Mouse (Mus musculus): ENCODE data around the gene Arfgap2.

The Arfgap2 gene

GRCm38 (mm10) chr2:91306589-91306988 is 41.8 kb downstream of the Arfgap2 start:
- no peak for DNase-seq (ENCODE audit: low read depth, low spot score)

- DNase-seq (ENCODE audit: low read depth, low spot score): no peak
These were observed 43.9 kb downstream of the Arfgap2 start for GRCm38 (mm10) chr2:91308680-91309079.

GRCm38 (mm10) chr2:91309546-91309945 is 44.8 kb downstream of the Arfgap2 start:
- no peak for DNase-seq (ENCODE audit: low read depth, low spot score)

- no peak for DNase-seq (ENCODE audit: low read depth, low spot score)
These were observed 48.0 kb downstream of the Arfgap2 start for GRCm38 (mm10) chr2:91312578-91313311.

- no peak for DNase-seq (ENCODE audit: low read depth, low spot score)
These were observed 49.4 kb downstream of the Arfgap2 start for GRCm38 (mm10) chr2:91314184-91314583.

- DNase-seq (ENCODE audit: low read depth, low spot score): no peak
These were observed 56.1 kb downstream of the Arfgap2 start for GRCm38 (mm10) chr2:91320559-91321529.

GRCm38 (mm10) chr2:91321923-91322322 is 57.1 kb downstream of the Arfgap2 start:
- DNase-seq (ENCODE audit: low read depth, low spot score): no peak

GRCm38 (mm10) chr2:91322490-91322889 is 57.7 kb downstream of the Arfgap2 start:
- DNase-seq (ENCODE audit: low read depth, low spot score): no peak

- DNase-seq (ENCODE audit: low read depth, low spot score): no peak
These were observed 59.6 kb downstream of the Arfgap2 start for GRCm38 (mm10) chr2:91324346-91324745.

- DNase-seq (ENCODE audit: low read depth, low spot score): no peak
These were observed 60.1 kb downstream of the Arfgap2 start for GRCm38 (mm10) chr2:91324761-91325421.

All from ZHBTc4 (cell line).